Mouse (Mus musculus) embryonic facial prominence, embryonic 10.5 days (tissue): ENCODE results near the gene Pde6b. TPM values are rescaled to one million over a fixed set of nuclear protein-coding genes. Genes with fewer than 3 reads are reported as not detected.
A peak's percentile ranks its signal among the peaks of the same experiment; 100 is the strongest.

Experiments
- DNase-seq: peaks from one replicate; pipeline ENCODE4 v3.0.0-alpha.2; 2017; ENCODE audit warnings: low spot score
- H3K27ac ChIP-seq: fragments of 300-500 bp; sonication (generic); replicated peaks from 2 replicates; pipeline ENCODE4 v1.5.1; 2016; ENCODE audit warnings: mild to moderate bottlenecking
- H3K27me3 ChIP-seq: fragments of 300-500 bp; sonication (generic); replicated peaks from 2 replicates; pipeline ENCODE4 v1.6.1; 2016; ENCODE audit warnings: low read depth, mild to moderate bottlenecking; ENCODE audit not compliant: poor library complexity, severe bottlenecking
- H3K36me3 ChIP-seq: fragments of 300-500 bp; sonication (generic); replicated peaks from 2 replicates; pipeline ENCODE4 v1.6.1; 2016; ENCODE audit warnings: mild to moderate bottlenecking, moderate library complexity
- H3K4me1 ChIP-seq: fragments of 300-500 bp; sonication (generic); 2 replicates; pipeline ENCODE4 v1.6.1; 2016
- H3K4me3 ChIP-seq: fragments of 300-500 bp; sonication (generic); 2 replicates; pipeline ENCODE4 v1.5.1; 2016; ENCODE audit warnings: mild to moderate bottlenecking, moderate library complexity
- H3K9me3 ChIP-seq: fragments of 300-500 bp; sonication (generic); 2 replicates; pipeline ENCODE4 v1.6.1; 2016; ENCODE audit warnings: mild to moderate bottlenecking
- WGBS: fragments of 180-500 bp; shearing (Covaris S2); methylation state at CpG from one replicate; pipeline ENCODE4 v1.1.7; 2016; 5-methylcytosine and 5-hydroxymethylcytosine counted together
- polyA plus RNA-seq: library from polyadenylated mRNA; unstranded; fragments of >200 nt; fragmentation: Nextera tagmentation; extraction: Ambion mirVana; gene quantifications from 2 replicates; pipeline ENCODE4 v1.2.1, GENCODE M21; 2016

The Pde6b gene
- polyA plus RNA-seq, 1 experiment from 2014 or later = 0.39 TPM

- DNase-seq = no peak
- peaks cover 20% of the 10 kb centered on the region for H3K4me1 ChIP-seq
- peaks cover 24% of the 10 kb centered on the region for H3K27me3 ChIP-seq
- no peak overlapping the region for H3K27ac ChIP-seq
- no peak overlapping the region for H3K4me3 ChIP-seq
- H3K36me3 ChIP-seq = no peaks in the 10 kb centered on the region
- WGBS = 87% methylated on average over 1 of the region's 1 CpGs
- H3K9me3 ChIP-seq = no peaks in the 10 kb centered on the region
Observed at GRCm38 (mm10) chr5:108452422-108452821, 64.2 kb downstream of the Pde6b start.

- DNase-seq = no peak
- Histone ChIP-seq H3K9me3 (no peaks in the 10 kb centered on the region), H3K27me3 (peaks cover 20% of the 10 kb centered on the region), H3K36me3 (no peaks in the 10 kb centered on the region), H3K4me1 (peaks cover 9% of the 10 kb centered on the region), H3K27ac (no peak overlapping the region), H3K4me3 (no peak overlapping the region)
- 41% methylated on average over 3 of the region's 3 CpGs for WGBS
Observed at GRCm38 (mm10) chr5:108454094-108454493, 65.9 kb downstream of the Pde6b start.

GRCm38 (mm10) chr5:108458706-108459105 is 70.5 kb downstream of the Pde6b start:
- H3K9me3 ChIP-seq = no peaks in the 10 kb centered on the region
- H3K4me3 ChIP-seq = no peak overlapping the region
- no peak for DNase-seq
- peaks cover 18% of the 10 kb centered on the region; the same call in 1 of the 2 replicates for H3K27me3 ChIP-seq
- no peaks in the 10 kb centered on the region for H3K36me3 ChIP-seq
- H3K27ac ChIP-seq = no peak overlapping the region
- H3K4me1 ChIP-seq = peaks cover 23% of the 10 kb centered on the region
- 75% methylated on average over 2 of the region's 2 CpGs for WGBS

- Histone ChIP-seq H3K27me3 (peaks cover 18% of the 10 kb centered on the region; the same call in 1 of the 2 replicates), H3K4me1 (peaks cover 32% of the 10 kb centered on the region), H3K36me3 (0 out of 2 replicates have a peak, but pooled peaks cover 2% of the 10 kb centered on the region), H3K9me3 (no peaks in the 10 kb centered on the region), H3K27ac (peak overlapping the region; percentile 99), H3K4me3 (peak overlapping the region; percentile 79)
- WGBS = 38% methylated on average over 6 of the region's 6 CpGs
- no peak for DNase-seq
Observed at GRCm38 (mm10) chr5:108460461-108460860, 72.3 kb downstream of the Pde6b start.

GRCm38 (mm10) chr5:108461082-108462065 is 73.2 kb downstream of the Pde6b start, which contains the start of gene Pcgf3:
Gene Pcgf3 (plus strand): TSS chr5:108461232.
- Histone ChIP-seq H3K4me3 (peak within 1 kb of the TSS; percentile 79), H3K9me3 (no peaks in the 10 kb centered on the region), H3K36me3 (peaks cover 11% of the 10 kb centered on the region; the same call in 1 of the 2 replicates), H3K27me3 (peaks cover 18% of the 10 kb centered on the region; the same call in 1 of the 2 replicates), H3K4me1 (peaks cover 37% of the 10 kb centered on the region), H3K27ac (peak within 1 kb of the TSS; percentile 99)
- DNase-seq = peak; percentile 98
- WGBS = under 1% methylated on average over 62 of the region's 62 CpGs

GRCm38 (mm10) chr5:108462446-108462845 is 74.3 kb downstream of the Pde6b start:
- no peaks in the 10 kb centered on the region for H3K9me3 ChIP-seq
- peak overlapping the region; percentile 99 for H3K27ac ChIP-seq
- H3K4me1 ChIP-seq = peaks cover 37% of the 10 kb centered on the region
- WGBS = 49% methylated on average over 4 of the region's 4 CpGs
- no peak for DNase-seq
- peaks cover 18% of the 10 kb centered on the region; the same call in 1 of the 2 replicates for H3K27me3 ChIP-seq
- peaks cover 19% of the 10 kb centered on the region for H3K36me3 ChIP-seq
- H3K4me3 ChIP-seq = peak overlapping the region; percentile 79

GRCm38 (mm10) chr5:108465131-108465891 is 77.1 kb downstream of the Pde6b start:
- Histone ChIP-seq H3K4me3 (no peak overlapping the region), H3K27me3 (no peaks in the 10 kb centered on the region), H3K27ac (no peak overlapping the region), H3K9me3 (no peaks in the 10 kb centered on the region), H3K4me1 (peaks cover 37% of the 10 kb centered on the region), H3K36me3 (peaks cover 35% of the 10 kb centered on the region)
- no peak for DNase-seq
- 88% methylated on average over 6 of the region's 6 CpGs for WGBS

- Histone ChIP-seq H3K36me3 (peaks cover 43% of the 10 kb centered on the region), H3K27me3 (no peaks in the 10 kb centered on the region), H3K9me3 (no peaks in the 10 kb centered on the region), H3K4me3 (no peak overlapping the region), H3K4me1 (peaks cover 31% of the 10 kb centered on the region), H3K27ac (no peak overlapping the region)
- DNase-seq = no peak
- 97% methylated on average over 1 of the region's 1 CpGs for WGBS
Observed at GRCm38 (mm10) chr5:108466647-108467046, 78.5 kb downstream of the Pde6b start.

- 86% methylated on average over 7 of the region's 7 CpGs for WGBS
- peaks cover 5% of the 10 kb centered on the region; the same call in 1 of the 2 replicates for H3K4me1 ChIP-seq
- no peak overlapping the region for H3K4me3 ChIP-seq
- H3K27ac ChIP-seq = no peak overlapping the region
- no peak for DNase-seq
- no peaks in the 10 kb centered on the region for H3K9me3 ChIP-seq
- H3K27me3 ChIP-seq = no peaks in the 10 kb centered on the region
- H3K36me3 ChIP-seq = peaks cover 72% of the 10 kb centered on the region
Observed at GRCm38 (mm10) chr5:108469617-108470016, 81.4 kb downstream of the Pde6b start.

- WGBS = 91% methylated on average over 4 of the region's 4 CpGs
- Histone ChIP-seq H3K9me3 (no peaks in the 10 kb centered on the region), H3K36me3 (peaks cover 85% of the 10 kb centered on the region), H3K4me3 (no peak overlapping the region), H3K4me1 (no peaks in the 10 kb centered on the region), H3K27ac (no peak overlapping the region), H3K27me3 (no peaks in the 10 kb centered on the region)
- DNase-seq = no peak
Observed at GRCm38 (mm10) chr5:108473737-108474136, 85.5 kb downstream of the Pde6b start.

GRCm38 (mm10) chr5:108475977-108476376 is 87.8 kb downstream of the Pde6b start:
- Histone ChIP-seq H3K36me3 (peaks cover 93% of the 10 kb centered on the region), H3K4me1 (no peaks in the 10 kb centered on the region), H3K27me3 (no peaks in the 10 kb centered on the region), H3K4me3 (no peak overlapping the region), H3K27ac (no peak overlapping the region), H3K9me3 (no peaks in the 10 kb centered on the region)
- WGBS = 84% methylated on average over 3 of the region's 3 CpGs
- DNase-seq = no peak
